Mouse (Mus musculus) small intestine, adult 10 weeks (tissue): Measurements from ENCODE around the gene Defb3. TPM values are rescaled to one million over a fixed set of nuclear protein-coding genes. Genes with fewer than 3 reads are reported as not detected.

Experiments used
- polyA plus RNA-seq: library from polyadenylated mRNA; stranded (reverse); fragments of 350-450 nt; fragmentation: Illumina TruSeq; extraction: RNeasy Lipid Tissue Mini Kit (QIAGEN cat#74804); gene quantifications from one replicate; pipeline ENCODE4 v1.2.3, GENCODE M21; 2014; ENCODE audit warnings: low replicate concordance

Defb3 gene
- polyA plus RNA-seq: not detected

DNA sequence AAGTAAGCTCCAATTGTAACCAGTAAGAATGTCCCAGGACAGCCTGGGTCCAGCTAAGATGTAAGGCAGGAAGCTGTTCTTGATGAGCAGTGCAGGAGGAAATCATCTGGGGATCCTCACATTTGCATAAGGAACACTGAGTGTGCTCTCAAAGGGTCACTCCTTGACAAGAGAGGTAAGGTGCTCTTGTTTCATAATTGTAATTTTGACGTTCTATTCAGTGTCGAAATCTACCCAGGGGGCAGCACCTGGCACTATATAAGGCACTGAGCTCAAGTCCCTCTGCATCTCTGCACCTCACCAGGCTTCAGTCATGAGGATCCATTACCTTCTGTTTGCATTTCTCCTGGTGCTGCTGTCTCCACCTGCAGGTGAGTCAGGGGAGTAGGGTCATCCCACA is at the start of gene Defb3:
Gene Defb3 (plus strand): TSS at position 301 of the 400 bp plus-strand sequence.

DNA sequence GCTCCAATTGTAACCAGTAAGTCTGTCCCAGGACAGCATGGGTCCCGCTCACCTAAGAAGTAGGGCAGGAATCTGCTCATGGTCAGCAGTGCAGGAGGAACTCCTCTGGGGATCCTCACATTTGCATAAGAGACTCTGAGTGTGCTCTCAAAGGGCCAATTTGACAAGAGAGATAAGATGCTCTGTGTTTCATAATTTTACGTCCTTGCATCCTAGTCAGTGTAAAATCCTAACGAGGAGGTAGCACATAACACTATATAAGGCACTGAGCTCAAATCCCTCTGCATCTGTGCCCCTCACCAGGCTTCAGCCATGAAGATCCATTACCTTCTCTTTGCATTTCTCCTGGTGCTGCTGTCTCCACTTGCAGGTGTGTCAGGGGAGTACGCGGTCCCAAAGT is 45.9 kb upstream of the Defb3 start, which contains the start of gene Defb5:
Gene Defb5 (plus strand): TSS at position 301 of the 400 bp plus-strand sequence.

Other genes with a start within 250 kb of the Defb3 start
- gene Defb39, start 228.6 kb upstream of the Defb3 start, polyA plus RNA-seq: not detected
- gene Defb12, start 178.5 kb upstream of the Defb3 start, polyA plus RNA-seq: not detected
- gene Defb34, start 169.6 kb upstream of the Defb3 start, polyA plus RNA-seq: not detected
- not detected for gene Gm45826, start 152.6 kb upstream of the Defb3 start, polyA plus RNA-seq
- gene Defb14, start 99.0 kb upstream of the Defb3 start, polyA plus RNA-seq: not detected
- not detected for gene Defb4, start 94.7 kb upstream of the Defb3 start, polyA plus RNA-seq
- gene Defb6, start 67.9 kb upstream of the Defb3 start, polyA plus RNA-seq: not detected
- not detected for gene Defb46, start 53.4 kb upstream of the Defb3 start, polyA plus RNA-seq
- gene Defb5, start 45.8 kb upstream of the Defb3 start, polyA plus RNA-seq: not detected
- gene Defb8, start 154.2 kb downstream of the Defb3 start, polyA plus RNA-seq: not detected
- not detected for gene Defb7, start 201.7 kb downstream of the Defb3 start, polyA plus RNA-seq